Mouse (Mus musculus) layer of hippocampus, postnatal 36 days (tissue): ENCODE measurements at regions not wholly inside any gene's neighbourhood (a gene's known extent, or its start where the extent isn't known, plus 50 kb on each side); places are given as distances from the start of the nearest gene placed in this dataset.

Experiments used
- DNase-seq, 2 experiments: peaks; one replicate each; pipeline ENCODE4 v3.0.0; 2022

- no peak for DNase-seq
Observed at GRCm38 (mm10) chr5:148454200-148454599, 54.5 kb upstream of the Slc7a1 start.

GRCm38 (mm10) chr5:148453776-148454175 lies 54.1 kb upstream of the Slc7a1 start:
- DNase-seq = peak; percentile 69 to 71

- DNase-seq = no peak
Observed at GRCm38 (mm10) chr5:148452909-148453632, 53.4 kb upstream of the Slc7a1 start.

GRCm38 (mm10) chr5:148451811-148452210 lies 52.1 kb upstream of the Slc7a1 start:
- DNase-seq = peak; percentile 29 to 32

- DNase-seq = peak; percentile 24 to 31
Observed at GRCm38 (mm10) chr5:148450924-148451323, 51.2 kb upstream of the Slc7a1 start.
